Mouse (Mus musculus): ENCODE measurements around the gene H2-M10.6. TPM values are rescaled to one million over a fixed set of nuclear protein-coding genes. Genes with fewer than 3 reads are reported as not detected.

H2-M10.6 gene
- not detected for polyA plus RNA-seq (2017; shearing (Covaris generic))

GRCm38 (mm10) chr17:36811871-36812270 is at the start of gene H2-M10.6:
TSS of gene H2-M10.6 (plus strand) at chr17:36812171.

GRCm38 (mm10) chr17:36772610-36773009 is 39.4 kb upstream of the H2-M10.6 start, which contains the start of gene H2-M10.5:
TSS of gene H2-M10.5 (plus strand) at chr17:36772910.

GRCm38 (mm10) chr17:36836874-36837647 is 25.1 kb downstream of the H2-M10.6 start, which contains the start of gene Trim26:
TSS of gene Trim26 (plus strand) at chr17:36837134.

Other genes with a start within 250 kb of the H2-M10.6 start
- not detected for gene H2-M9, start 169.5 kb upstream of the H2-M10.6 start, polyA plus RNA-seq (2017; shearing (Covaris generic))
- not detected for gene H2-M1, start 140.0 kb upstream of the H2-M10.6 start, polyA plus RNA-seq (2017; shearing (Covaris generic))
- not detected for gene H2-M10.5, start 39.3 kb upstream of the H2-M10.6 start, polyA plus RNA-seq (2017; shearing (Covaris generic))
- gene Trim26, start 25.0 kb downstream of the H2-M10.6 start, polyA plus RNA-seq (2017; shearing (Covaris generic)), result 139 TPM
- gene Trim15, start 55.0 kb downstream of the H2-M10.6 start, polyA plus RNA-seq (2017; shearing (Covaris generic)), result not detected
- not detected for gene Trim10, start 57.4 kb downstream of the H2-M10.6 start, polyA plus RNA-seq (2017; shearing (Covaris generic))
- not detected for gene Trim40, start 78.0 kb downstream of the H2-M10.6 start, polyA plus RNA-seq (2017; shearing (Covaris generic))
- not detected for gene Trim31, start 85.9 kb downstream of the H2-M10.6 start, polyA plus RNA-seq (2017; shearing (Covaris generic))
- 2.3 TPM for gene Rnf39, start 130.7 kb downstream of the H2-M10.6 start, polyA plus RNA-seq (2017; shearing (Covaris generic))
- gene Ppp1r11, start 139.6 kb downstream of the H2-M10.6 start, polyA plus RNA-seq (2017; shearing (Covaris generic)), result 312 TPM
- gene Znrd1, start 146.4 kb downstream of the H2-M10.6 start, polyA plus RNA-seq (2017; shearing (Covaris generic)), result 146 TPM
- 2.4 TPM for gene Znrd1as, start 146.4 kb downstream of the H2-M10.6 start, polyA plus RNA-seq (2017; shearing (Covaris generic))
- gene 2410137M14Rik, start 169.1 kb downstream of the H2-M10.6 start, polyA plus RNA-seq (2017; shearing (Covaris generic)), result not detected
- 0.21 TPM for gene H2-M5, start 177.4 kb downstream of the H2-M10.6 start, polyA plus RNA-seq (2017; shearing (Covaris generic))
- not detected for gene Zfp57, start 189.0 kb downstream of the H2-M10.6 start, polyA plus RNA-seq (2017; shearing (Covaris generic))
- gene Mog, start 211.2 kb downstream of the H2-M10.6 start, polyA plus RNA-seq (2017; shearing (Covaris generic)), result not detected
- gene Gabbr1, start 233.8 kb downstream of the H2-M10.6 start, polyA plus RNA-seq (2017; shearing (Covaris generic)), result 12.6 TPM